Mouse (Mus musculus): Measurements from ENCODE around the gene Myo3b.
"Not testable (repeated sequence)": the region's sequence is repeated elsewhere in the genome, so short reads cannot be mapped to it uniquely, and the experiment has no call there.

DNA sequence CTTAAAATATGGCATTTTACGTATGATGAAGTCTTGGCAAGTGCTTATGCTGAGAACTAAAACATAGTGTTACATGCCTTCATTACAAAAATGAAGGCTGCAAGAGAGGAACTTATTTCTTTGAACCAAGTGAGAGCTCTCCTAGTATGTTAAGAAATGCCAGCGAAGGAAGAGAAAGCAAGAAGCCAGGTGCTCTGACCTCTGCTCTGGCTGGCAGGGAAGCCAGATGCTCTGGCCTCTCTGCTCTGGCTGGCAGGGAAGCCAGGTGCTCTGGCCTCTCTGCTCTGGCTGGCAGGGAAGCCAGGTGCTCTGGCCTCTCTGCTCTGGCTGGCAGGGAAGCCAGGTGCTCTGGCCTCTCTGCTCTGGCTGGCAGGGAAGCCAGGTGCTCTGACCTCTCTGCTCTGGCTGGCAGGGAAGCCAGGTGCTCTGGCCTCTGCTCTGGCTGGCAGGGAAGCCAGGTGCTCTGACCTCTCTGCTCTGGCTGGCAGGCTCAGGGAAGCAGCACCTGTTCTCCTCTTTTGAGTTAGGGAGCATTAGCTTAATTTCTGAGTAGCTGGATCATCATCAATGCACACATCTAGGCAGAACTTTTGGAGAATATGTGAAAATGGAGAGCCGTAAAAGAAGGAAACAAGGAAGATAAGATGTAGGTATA, 44.7 kb upstream of the Myo3b start:
- not testable (repeated sequence) for TF ChIP-seq TCF12 (IDR thresholded peaks at IDR 0.05; ENCODE audit: insufficient read depth, poor library complexity, severe bottlenecking); POLR2A (IDR thresholded peaks at IDR 0.05; ENCODE audit: insufficient read length, low read depth); POLR2AphosphoS2 (IDR thresholded peaks at IDR 0.05; ENCODE audit: insufficient read length, low read depth); MAX (IDR thresholded peaks at IDR 0.05; ENCODE audit: low read depth); USF1 (IDR thresholded peaks at IDR 0.05; ENCODE audit: low read depth); E2F4 (IDR thresholded peaks at IDR 0.05; ENCODE audit: insufficient read depth); REST (IDR thresholded peaks at IDR 0.05; ENCODE audit: insufficient read depth, insufficient read length); CEBPB (IDR thresholded peaks at IDR 0.05; ENCODE audit: insufficient read depth, poor library complexity, severe bottlenecking); SRF (IDR thresholded peaks at IDR 0.05; ENCODE audit: control insufficient read depth, insufficient read length, low read depth)

Measured in myocyte (in vitro differentiated cells).